Mouse (Mus musculus): ENCODE results near the gene Trim7.
"Not testable (repeated sequence)": the region's sequence is repeated elsewhere in the genome, so short reads cannot be mapped to it uniquely, and the experiment has no call there.

Gene Trim7

GRCm38 (mm10) chr11:48823536-48823972 lies 2.4 kb upstream of the Trim7 start:
- DNase-seq (ENCODE audit: low spot score in 2 of 2): peak in 1 of 2 experiments; percentile 13

DNA sequence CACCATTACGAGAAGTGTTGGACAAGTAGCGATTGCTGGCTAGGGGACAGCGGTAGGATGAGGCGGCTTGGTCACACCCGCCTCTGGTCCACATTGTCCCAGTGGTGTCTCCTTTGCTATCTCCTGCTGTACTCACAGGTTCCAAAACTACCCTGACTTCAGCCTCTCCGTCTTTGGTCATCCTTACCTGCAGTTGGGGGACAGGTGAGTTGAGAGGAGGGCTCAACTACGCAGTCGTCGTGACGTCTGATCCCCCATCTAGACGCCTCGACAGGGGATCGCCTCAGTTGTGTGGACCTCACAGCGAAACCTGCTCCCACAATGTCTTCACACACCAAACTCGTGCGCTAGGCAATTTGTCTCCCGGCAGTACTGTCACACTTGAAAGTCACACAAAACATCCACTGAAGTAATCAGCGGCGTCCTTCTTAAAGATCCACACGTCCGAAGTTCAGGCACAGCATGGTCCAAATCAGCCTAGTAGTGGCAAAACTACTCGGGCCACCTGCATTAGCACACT lies 1.6 kb upstream of the Trim7 start:
- DNase-seq (ENCODE audit: low spot score in 2 of 2): no peak

DNA sequence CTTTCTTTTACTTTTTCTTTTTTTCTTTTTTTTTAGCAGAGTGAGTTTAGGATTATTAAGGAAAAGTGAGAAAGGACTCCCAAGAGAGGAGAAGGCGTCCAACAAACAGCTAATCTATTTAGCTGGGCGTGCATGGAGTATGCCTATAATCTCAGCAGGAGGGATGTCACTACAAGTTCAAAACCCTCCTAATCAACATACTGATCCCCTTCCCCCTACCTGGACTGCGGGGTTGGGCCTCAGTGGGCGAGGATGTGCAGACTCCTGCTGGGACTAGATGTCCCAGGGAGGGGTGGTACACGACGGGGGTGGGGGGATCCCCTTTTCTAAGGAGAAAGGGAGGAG lies 784 bp downstream of the Trim7 start:
- no peak for DNase-seq (ENCODE audit: low spot score in 2 of 2)

- no peak for DNase-seq (ENCODE audit: low spot score in 2 of 2)
These were observed 2.0 kb downstream of the Trim7 start for GRCm38 (mm10) chr11:48827926-48828325.

GRCm38 (mm10) chr11:48830279-48830678 lies 4.3 kb downstream of the Trim7 start:
- DNase-seq (ENCODE audit: low spot score in 2 of 2): no peak

GRCm38 (mm10) chr11:48831273-48831672 lies 5.3 kb downstream of the Trim7 start:
- DNase-seq (ENCODE audit: low spot score in 2 of 2): no peak

DNA sequence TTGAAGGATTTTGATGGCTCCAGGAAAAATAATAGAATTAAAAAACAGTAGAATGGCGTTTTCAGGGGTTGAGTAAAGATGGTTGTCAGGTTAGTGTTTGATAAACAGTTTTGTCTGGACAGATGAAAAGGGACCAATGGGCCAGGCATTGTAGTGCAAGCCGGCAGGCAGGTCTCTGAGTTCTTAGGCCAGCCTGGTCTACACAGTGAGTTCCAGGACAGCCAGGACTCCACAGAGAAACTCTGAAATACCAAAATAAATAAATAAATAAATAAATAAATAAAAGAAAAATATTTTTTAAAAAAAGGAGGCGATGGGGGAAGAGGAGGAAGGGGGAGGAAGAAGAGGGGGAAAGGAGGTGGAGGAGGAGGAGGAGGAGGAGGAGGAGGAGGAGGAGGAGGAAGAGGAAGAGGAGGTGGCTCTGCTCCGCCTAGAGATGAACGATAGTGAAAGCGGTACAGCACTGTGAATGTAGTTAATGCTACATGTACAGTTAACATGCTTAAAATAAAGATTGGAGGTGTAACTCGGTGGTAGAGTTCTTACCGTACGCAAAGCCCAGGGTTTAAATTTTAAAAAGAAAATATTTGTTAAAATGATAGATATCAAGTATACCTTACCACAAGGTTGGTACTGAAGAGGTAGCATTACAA lies 7.3 kb downstream of the Trim7 start:
- DNase-seq (ENCODE audit: low spot score in 2 of 2): no peak

- peak; percentile 87 to 90 for DNase-seq (ENCODE audit: low spot score in 2 of 2)
These were observed 8.0 kb downstream of the Trim7 start for GRCm38 (mm10) chr11:48833731-48834639.

DNA sequence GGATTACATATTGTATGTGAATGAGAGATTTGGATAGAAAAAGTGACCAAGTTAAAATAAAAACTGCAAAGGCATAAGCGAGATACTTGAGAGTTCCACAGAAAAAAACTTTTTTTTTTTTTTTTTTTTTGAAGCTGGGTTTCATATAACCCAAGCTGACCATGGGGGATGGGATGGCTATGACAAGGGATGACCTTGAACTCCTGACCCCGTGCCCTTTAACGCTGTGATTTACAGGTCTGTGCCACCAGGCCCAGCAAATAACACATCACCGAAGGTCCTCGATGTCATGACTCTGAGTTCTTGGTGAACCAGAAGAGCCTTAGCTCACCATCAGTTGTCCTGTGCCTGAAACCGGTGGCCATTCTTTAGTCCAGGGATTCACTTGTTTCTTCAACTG lies 10.0 kb downstream of the Trim7 start:
- no peak for DNase-seq (ENCODE audit: low spot score in 2 of 2)

- DNase-seq (ENCODE audit: low spot score in 2 of 2): no peak
These were observed 11.0 kb downstream of the Trim7 start for GRCm38 (mm10) chr11:48836990-48837309.

- DNase-seq (ENCODE audit: low spot score in 2 of 2): peak in 1 of 2 experiments; percentile 48
These were observed 11.6 kb downstream of the Trim7 start for GRCm38 (mm10) chr11:48837310-48838180.

- DNase-seq (ENCODE audit: low spot score in 2 of 2): no peak
These were observed 12.3 kb downstream of the Trim7 start for GRCm38 (mm10) chr11:48838181-48838797.

GRCm38 (mm10) chr11:48838879-48839680 lies 13.1 kb downstream of the Trim7 start:
- DNase-seq (ENCODE audit: low spot score in 2 of 2): no peak

GRCm38 (mm10) chr11:48840805-48841204 lies 14.9 kb downstream of the Trim7 start:
- DNase-seq (ENCODE audit: low spot score in 2 of 2): no peak

DNA sequence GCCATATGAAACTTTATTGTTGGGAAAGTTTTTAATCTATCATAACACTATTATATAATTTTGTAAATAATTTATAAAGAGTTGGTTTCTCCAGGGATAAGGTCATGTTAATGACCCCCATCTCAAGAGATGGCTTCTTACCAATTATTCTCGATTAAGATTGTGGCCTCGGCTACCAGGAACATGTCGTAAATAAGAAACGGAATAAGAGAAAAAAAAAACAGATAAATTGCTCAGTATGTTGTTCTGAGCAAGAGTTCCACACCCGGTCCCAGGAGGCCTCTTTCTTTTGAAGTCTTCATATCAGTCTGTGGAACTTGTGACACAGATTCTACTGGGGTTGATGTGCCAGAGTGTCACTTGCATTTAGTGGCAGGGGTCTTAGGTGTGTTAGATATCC lies 15.3 kb downstream of the Trim7 start:
- DNase-seq (ENCODE audit: low spot score in 2 of 2): no peak

- no peak for DNase-seq (ENCODE audit: low spot score in 2 of 2)
These were observed 16.4 kb downstream of the Trim7 start for GRCm38 (mm10) chr11:48842378-48842792.

- no peak for DNase-seq (ENCODE audit: low spot score in 2 of 2)
These were observed 17.3 kb downstream of the Trim7 start for GRCm38 (mm10) chr11:48843202-48843601.

DNA sequence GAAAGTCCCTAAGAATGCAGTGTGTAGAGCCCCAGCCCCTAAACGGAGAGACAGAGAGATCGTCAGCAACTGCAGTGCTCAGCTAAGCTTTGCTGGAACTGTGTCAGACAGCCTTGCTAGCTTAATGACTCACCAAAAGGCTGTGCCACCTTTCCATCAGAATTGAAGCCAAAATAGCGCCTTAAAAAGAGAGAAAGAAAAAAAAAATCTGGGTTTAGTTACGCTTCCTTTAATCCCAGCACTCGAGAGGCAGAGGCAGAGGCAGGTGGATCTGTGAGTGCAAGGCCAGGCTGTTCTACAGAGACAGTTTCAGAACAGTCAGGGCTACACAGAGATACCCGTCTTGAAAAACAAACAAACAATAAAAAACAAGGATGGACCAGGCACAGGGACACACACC lies 18.4 kb downstream of the Trim7 start:
- DNase-seq (ENCODE audit: low spot score in 2 of 2): no peak

DNA sequence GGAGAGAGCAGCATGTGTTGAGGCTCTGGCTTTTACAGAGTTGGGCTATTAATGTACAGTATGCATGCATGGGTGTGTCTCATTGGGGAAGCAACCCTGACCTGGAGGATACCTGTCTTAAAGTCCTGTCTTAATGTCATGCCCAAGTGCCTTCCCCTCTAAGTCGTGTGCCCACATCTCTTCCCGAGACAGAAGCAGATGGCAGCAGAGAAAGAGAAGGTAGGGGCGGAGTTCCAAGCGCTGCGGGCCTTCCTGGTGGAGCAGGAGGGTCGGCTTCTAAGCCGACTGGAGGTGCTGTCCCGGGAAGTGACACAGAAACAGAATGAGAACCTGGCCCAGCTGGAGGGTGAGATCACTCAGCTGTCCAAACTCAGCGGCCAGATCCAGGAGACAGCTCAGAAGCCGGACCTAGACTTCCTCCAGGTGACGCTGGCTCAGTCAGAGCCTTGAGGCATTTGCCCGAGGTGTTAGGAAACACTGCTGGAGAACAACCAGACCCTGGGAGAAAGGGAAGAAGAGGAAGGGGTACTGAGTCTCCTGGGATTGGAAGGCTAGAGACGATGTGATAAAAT lies 19.4 kb downstream of the Trim7 start:
- DNase-seq (ENCODE audit: low spot score in 2 of 2): no peak

GRCm38 (mm10) chr11:48846362-48846761 lies 20.4 kb downstream of the Trim7 start:
- not testable (repeated sequence) for DNase-seq (ENCODE audit: low spot score in 2 of 2)

Measured in right cerebral cortex, postnatal 36 days (tissue).